Mouse (Mus musculus) inflammation-experienced regulatory T-cells, adult 6 months (primary cell): Measurements from ENCODE around the gene Tmem131l. TPM values are rescaled to one million over a fixed set of nuclear protein-coding genes. Genes with fewer than 3 reads are reported as not detected.
"Not testable (repeated sequence)": the region's sequence is repeated elsewhere in the genome, so short reads cannot be mapped to it uniquely, and the experiment has no call there.

ENCODE experiments used
- ATAC-seq: one replicate; pipeline ENCODE4 v1.8.0; 2017
- polyA plus RNA-seq, 3 experiments: library from polyadenylated mRNA; unstranded; fragments of 100-300 nt; shearing (Covaris generic); gene quantifications; one replicate each; pipeline ENCODE4 v1.2.1; 2017

Gene Tmem131l
- polyA plus RNA-seq, 3 experiments from 2014 or later = 34.7 to 39.7 (median 36.1) TPM

DNA sequence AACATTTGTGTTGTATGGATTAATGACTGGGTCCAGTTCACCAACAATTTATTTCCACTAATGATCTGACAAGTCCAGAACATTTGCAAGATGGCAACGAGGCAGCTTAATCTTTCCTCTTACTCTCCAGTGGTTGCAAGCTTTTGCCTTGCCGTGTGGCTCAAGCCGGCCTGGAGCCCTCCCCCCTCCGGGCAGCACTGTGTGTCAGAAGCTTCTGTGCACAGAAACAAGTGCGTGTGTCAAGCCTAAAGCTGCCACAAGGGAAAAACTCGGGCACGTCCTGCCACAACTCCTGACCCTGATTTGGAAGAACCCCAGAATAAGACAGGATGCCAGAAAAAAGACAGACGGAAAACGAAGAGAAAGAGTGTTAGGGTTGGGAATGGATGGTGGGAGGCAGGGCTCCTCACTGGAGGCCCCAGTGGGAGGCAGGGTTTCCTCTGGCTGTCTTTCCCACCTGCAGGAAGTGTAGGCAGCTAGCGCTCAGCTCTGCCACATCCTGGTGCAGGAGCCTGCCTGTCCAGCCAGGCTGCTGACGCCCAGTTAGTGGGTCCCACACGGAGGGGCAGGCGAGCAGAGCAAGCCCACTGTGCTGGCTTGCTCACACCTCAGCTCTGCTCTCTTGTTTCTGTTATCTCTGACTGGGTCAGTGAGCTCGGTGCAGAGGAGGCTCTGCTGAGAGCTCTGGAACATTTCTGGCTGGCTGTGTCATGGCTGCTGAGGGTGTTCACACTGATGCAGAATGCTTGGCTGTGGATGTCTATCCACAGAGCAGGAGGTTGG lies 135.6 kb downstream of the Tmem131l start:
- no peak for ATAC-seq

DNA sequence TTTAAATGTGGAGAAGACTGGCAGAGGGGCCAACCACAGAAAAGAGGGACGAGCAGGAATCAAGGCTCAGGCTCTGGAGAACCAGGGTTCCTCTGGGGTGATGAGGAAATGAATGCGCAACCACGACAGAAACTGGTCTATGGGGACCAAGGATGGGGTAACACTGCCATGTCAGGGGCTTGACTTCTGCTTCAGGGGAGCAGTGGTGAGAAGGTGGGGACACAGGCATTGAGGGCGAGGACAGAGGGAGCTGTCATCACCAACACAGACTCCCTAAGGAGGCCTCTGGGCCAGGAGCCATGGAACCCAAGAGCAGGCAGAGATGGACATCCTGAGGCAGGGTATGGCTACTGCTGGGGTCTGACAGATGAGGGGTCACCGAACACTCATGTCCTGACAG lies 137.0 kb downstream of the Tmem131l start:
- ATAC-seq = no peak

DNA sequence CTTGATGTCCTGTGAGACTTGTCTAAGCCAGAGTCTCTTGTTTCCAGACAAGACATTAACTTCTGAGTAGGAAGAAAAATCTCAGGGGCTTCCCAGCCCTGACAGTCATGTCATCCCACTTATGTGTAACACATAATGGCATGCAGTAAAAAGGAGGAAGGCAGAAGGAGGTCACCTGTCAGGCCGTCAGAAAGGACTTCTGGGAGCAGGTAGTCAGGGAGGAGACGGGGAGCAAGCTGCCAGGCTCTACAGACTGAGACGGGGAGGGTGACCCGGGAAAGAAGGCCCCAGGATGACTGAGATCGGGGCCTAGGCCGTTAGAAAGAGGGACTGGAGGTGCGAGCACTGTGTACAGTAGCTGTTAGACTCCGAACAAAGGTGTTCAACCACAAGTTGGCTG lies 137.5 kb downstream of the Tmem131l start:
- no peak for ATAC-seq

DNA sequence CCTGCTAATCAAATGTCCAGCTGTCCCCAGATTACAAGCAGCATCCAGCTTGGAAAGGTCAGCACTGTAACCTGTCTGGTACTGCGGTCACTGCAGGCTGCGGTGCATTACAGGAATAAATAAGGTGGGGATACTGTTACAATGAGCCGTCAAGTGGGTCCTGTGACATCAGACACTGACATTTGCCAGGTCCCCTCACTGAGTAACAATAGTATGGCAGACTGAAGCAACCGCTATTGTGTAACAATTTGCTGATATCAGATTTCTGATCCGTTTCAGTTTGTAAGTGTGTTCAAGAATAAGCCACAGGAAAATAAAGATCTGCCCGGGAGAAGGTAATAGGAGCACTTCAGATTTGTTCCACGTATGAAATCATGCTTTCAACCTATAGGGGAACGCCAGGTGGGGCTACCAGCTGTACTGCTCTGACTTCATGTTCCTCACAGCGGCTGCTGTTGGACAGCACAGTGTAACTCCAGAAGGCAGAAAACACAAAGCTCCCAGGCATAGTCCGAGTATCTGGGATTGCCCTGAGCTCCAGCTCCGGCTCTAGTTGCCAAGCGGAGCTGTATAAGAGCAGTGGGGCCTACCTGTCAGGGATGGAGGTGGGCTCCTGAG lies 139.1 kb downstream of the Tmem131l start:
- ATAC-seq = no peak

DNA sequence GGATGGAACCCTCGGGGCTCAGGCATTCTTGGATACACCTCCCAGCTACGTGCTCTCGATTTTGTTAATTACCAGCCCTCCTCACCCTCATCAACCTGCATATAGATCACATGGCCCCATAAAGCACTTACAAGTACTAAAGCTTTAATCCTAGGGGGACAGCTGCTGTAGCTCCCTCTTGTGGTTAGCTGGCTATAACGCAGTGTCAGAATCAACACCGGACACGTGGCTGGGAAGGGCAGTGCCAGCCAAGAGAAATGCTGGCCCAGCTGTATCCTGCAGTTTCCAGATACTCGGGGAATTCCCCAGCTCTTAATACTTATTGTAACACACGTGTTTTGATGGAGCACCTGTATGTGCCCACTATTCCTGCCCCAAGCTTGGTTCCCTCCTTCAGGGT lies 140.4 kb downstream of the Tmem131l start:
- no peak for ATAC-seq

DNA sequence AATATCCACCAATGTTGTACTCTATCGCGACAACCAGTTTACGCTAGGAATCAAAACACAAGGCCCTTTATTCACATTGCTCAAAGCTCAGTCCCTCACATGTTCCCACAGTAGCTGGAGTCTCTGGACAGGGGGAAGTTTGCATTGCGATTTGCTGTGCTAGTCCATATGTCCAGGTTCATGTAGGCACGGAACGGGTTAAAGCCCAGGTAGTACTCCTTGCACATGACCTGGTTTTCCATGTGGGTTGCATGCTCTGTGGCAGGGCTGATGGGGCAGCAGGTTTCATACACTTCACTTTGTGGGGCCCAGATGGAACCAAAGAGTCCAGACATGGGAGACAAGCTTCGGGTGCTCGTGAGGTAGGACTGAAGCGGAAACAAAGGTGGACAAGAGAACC lies 141.7 kb downstream of the Tmem131l start:
- ATAC-seq = no peak

DNA sequence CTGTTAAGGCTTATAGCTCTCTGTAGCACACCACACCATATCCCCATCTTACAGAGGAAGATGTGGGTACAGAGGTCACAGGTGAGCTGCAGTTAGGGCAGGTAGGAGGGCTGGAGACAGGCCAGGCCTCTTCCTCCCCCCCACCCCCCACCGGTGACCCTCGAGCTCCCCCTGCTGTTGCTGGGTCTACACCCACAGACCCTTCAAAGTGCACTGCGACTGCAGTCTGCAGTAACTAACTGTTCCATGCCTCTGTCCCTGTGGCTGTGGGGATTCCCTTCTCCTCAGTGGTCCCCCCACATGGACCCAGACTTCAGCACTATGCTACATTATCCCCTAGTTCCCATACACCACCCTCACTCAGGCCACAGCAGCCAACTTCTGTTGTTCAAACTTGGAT lies 144.2 kb downstream of the Tmem131l start:
- ATAC-seq = no peak

DNA sequence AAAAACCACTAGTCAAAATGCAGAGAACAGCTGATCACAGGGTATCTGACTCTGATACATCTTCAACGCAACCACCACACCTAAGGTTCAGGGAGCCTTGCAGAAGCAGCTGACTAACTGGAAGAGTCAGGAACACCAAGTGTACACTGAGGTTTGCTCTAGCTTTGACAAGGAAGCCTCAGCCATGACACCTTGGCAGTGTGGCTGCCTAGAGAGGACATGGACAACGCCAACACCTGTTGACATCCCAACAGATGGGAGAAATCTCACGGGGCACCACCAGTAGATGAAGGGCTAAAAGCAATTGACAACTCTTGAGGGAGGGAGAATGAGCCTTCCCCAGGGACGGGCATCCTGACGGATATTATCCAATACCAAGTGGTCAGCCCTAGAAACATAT lies 144.9 kb downstream of the Tmem131l start:
- ATAC-seq = no peak

DNA sequence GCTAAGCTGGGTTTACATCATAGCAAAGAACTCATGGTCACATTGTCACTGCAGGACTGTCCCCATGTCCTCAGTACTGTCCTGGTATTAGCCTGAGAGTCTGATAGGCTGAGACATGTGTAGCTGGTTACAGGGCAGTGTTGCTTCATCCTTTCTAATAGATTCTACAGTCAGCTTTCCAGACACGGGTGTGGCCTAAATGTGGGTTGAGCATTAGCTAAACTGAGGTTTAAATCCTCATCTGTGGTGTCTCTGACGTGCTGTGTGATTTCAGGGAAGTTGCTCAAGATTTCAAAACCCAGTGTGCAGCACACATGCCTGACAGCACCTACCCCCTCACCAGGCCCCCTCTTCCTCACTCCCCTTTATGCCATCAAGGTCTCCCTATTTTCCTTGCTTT lies 154.8 kb downstream of the Tmem131l start:
- no peak for ATAC-seq

DNA sequence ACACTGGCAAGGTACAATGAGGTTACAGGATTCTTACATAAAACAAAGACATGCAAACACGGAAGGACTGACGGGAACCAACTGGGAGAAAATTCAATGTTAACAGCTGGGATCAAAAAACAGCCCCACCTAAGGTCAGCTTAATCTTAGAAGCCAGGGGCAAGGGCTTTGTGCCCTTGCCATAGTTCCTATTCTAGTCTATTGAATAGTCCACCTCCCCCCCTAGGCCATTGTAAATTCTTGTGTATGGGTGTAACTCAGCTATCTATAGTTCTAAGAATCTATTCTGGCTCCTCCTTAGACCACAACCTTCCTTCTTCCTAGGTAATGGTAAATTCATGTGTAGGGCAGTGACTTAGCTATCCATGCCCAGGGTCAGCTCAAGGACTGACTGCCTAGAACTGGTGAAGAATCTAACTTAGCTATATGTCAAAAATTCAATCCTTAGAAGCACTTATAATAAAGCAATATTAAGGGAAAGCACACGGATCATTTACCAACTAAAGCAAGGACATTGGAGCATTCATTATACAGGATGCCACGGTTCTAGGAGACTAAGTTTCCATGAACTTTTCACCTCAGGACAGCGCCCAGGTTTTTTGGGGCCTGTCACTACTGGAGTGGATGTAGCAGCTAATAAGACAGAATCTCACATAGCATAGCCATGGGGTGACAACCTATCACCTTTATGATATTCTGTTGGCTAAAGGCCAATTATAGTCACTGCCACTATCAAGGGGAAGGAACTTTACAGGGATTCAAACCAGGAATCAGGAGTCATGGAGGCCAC lies 160.5 kb downstream of the Tmem131l start:
- not testable (repeated sequence) for ATAC-seq

DNA sequence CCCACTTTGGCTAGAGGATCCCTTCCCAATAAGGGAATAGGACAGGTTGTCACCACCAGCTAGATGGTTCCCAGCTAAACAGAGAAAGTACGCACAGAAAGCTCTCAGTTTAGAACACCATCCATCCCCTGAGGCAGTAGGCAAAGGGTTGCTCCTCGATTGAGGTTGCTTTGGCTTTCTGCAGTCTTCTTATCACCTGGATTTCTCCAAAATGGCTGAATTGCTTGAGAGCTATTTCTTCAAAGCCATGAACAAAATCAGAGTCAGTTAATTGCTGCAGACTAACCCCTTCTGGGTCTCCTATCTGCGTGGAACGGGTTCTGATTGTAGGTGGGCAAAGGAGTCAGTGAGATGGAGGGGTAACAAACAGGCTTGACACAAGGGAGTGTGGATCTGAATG lies 161.2 kb downstream of the Tmem131l start:
- ATAC-seq = no peak

DNA sequence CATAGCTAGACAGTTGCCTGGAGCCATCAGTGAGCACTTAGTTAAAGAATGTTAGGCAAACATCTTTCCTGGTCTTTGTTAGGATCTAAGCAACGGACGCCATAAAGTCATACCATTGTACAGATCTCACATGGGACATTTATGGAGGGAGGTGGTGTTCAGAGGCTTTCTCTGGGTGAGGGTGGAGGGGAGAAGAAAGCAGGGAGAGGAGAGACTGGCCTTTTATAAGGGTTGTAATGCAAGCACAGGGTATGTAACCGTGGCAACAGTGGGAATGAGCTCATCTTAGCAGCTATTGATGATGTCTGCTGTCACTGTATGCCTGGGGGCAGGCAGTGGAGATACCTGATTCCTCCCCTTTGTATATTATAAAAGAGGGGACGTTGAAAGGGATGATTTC lies 163.7 kb downstream of the Tmem131l start:
- no peak for ATAC-seq

DNA sequence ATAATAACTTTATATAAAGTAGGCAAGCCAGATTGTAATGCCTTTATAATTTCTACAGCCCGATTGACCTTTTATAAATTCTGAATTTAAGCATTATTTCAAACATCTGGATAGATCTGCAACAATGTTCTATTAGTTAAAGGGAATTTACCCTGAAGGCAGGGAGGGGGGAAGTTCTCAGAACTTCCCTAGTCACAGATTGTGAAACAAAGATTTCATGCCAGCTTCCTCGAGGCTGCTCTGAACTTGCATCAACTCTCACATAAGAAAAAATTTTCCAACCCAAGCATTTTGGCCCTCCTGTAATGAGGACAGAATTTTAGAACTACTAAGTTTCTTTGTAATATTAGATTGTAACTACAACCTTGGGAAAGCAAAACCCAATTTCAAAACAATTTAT lies 164.9 kb downstream of the Tmem131l start:
- ATAC-seq = not testable (repeated sequence)

DNA sequence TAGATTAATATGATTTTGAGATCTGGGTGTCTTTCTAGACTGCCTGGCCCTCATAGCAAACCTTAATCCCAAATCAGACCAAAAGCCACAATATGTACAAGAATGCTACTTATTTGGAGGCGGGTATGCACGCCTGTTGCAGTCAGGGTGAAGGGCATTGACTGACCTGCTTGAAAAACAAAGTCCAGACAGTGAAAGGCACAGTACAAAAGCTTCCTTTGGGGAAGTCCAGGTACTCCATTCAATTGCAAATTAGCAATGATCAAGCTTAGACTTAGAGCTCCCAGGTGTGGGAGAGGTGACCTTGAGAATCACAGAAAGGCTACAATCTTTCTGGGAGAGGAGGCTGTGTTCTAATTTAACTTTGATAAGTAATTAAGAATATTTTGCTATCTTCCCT lies 167.1 kb downstream of the Tmem131l start:
- ATAC-seq = not testable (repeated sequence)

DNA sequence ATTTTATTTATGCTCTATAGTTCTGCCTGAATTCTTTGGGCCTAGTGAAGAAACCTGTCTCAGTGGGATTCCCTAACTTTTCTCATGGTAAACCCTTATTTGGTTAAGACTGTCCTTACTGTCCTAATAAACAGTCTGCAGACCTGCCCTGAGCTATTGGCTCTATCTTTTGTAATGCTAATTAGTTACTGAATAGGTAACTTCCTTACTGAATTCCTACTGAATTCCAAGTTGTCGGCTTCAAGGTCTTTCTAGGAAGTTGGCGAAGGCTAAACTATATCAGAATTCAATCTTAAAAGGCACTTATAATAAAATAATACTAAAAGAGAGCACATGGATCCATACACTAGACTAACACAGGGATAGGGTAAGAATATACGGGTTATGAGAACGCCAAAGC lies 168.0 kb downstream of the Tmem131l start:
- not testable (repeated sequence) for ATAC-seq

DNA sequence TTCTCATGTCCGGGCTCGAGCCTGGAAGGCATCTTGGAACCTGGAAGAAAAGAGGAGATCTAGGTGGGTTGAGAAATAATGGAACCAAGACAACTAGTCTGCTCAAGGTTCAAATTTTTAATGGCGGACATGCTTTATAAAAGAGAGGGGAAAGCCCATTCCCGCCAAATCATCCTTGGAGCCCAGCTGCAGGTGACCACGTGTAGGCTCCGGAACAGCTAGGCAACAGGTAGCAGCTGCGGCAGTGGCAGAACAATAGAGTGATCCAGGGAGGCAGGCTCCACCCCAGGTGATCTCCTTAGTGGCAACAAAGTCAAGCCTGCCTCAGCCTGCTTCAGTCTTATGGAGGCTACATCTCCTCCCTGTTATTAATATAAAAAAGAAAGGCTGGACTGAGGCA lies 168.4 kb downstream of the Tmem131l start:
- ATAC-seq = not testable (repeated sequence)

DNA sequence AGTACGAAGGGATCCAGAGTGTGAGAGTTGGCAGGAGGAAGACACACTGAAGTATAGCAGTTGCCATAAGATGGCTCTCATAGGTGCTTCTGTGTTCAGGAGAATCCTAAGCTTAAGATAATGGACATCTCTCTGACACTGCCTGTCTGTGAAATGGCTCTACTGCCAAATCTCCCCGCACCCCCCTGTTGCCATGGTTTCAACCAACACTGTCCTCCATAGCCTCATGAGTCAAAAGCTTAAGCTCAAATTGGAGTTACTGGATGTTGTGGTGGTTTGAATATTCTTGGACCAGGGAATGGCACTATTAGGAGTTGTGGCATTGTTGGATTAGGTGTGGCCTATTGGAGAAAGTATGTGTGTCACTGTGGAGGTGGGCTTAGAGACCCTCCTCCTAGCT lies 170.2 kb downstream of the Tmem131l start:
- no peak for ATAC-seq

DNA sequence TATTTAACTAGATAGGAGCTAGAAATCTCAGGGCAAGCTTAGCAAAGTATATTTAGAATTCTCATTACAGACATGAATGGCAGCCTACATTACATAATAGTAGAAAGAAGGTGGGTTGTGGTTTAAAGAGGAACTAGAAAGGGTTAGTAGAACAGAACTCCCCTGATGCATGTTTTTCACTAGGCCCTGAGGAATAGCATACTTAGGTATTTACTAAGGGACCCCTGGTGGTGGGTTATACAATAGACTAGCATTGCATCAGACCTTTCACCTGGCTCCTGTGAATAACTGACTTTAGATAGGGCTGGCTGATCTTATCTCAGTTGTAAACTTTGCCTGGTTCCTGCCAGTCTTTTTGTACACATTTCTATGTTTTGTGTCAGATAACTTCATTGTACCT lies 172.9 kb downstream of the Tmem131l start:
- ATAC-seq = not testable (repeated sequence)

DNA sequence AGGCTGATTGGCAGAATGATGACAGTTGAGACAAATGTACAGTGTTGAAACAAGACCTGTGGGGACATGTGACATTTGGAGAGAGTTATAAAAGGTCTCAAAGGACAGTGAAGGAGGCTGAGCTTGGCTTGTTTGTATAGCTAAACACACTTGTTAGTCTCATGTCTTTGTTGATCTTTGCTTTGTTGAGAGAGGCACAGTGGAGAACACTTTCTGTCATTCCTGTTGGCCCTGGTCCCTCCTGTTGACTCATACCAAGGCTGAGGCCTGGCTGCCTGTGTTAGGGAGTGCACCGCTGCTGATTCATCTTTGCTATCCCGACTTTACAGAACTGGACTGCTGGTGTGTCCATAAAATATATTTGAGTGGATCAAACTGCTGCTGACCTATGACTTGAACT lies 174.8 kb downstream of the Tmem131l start:
- ATAC-seq = no peak

DNA sequence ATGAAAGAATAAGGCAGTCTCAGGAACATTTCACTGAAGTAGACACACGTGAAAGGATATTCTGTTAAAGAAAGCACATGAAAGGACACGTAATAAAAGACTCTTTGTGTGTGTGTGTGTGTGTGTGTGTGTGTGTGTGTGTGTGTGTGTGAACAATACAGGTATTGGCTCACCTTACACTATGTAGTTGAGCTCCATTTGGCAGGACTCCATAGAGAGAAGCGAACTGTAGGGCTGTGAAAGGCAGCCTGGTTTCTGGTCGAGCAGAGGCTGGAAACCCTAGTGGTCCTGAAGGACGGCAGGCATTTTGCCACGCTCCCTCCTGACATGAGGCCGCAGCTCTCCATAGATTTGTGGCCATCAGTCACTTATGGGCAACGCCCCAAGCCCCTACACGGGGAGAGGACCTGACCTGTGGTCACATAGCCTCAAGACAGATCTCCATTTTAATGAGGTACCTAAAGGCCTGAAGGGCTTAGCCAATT lies 175.9 kb downstream of the Tmem131l start:
- ATAC-seq = no peak

DNA sequence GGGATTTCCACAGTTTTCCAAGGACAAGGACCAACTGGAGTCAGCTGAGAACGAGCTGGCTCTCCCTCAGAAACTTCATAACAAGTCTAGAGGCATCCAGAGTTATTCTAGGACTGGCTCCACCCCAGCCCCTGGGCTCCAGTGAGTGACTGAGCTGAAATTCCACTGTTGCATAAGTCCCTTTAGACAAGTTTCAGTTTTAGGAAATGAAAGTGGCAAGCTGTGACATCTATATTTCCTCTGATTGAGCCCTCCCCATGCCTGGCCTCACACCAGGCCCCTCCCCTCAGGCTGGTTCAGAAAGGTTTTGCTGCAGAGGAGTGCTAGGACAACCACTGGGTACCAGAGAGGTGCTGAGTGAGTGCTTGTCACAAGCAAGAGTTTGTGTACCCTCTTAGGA lies 177.0 kb downstream of the Tmem131l start:
- peak; percentile 96 for ATAC-seq

DNA sequence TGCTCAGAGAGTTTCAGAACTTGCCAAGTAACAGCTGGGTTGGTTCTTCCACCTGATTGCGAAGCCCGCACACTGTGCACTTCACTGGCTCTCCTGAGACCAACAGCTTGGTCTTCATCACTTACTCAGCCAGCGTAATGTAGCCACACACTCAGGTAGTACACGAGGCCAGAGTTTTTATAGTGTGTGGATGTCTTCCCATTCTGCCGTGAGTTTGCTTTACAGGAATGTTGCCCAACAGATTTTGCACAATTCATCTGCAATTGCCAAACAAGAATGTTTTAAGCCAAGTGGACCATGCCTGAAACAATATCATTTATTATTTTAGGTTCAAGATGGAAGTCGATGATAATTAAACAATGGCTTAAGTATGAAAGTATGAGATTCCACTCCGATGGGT lies 180.4 kb downstream of the Tmem131l start:
- no peak for ATAC-seq

DNA sequence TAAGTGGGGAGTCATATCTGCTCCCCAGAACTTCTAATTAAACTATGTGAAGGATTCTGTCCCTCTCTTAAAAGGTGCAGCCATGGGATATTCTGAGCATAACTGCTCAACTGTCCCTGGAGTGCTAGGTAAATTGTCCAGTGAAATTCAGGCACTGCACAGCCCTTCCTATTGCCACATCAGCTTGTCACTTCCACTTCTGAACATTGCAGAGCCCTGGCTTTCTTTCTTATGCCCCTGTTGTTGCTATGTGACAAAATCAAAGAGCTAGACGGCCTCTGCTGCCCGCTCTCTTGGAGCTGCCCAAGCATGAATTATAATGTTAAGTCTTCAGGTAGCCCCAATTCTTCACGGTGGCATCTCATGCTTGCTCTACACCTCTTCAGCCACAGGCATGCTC lies 180.9 kb downstream of the Tmem131l start:
- no peak for ATAC-seq

DNA sequence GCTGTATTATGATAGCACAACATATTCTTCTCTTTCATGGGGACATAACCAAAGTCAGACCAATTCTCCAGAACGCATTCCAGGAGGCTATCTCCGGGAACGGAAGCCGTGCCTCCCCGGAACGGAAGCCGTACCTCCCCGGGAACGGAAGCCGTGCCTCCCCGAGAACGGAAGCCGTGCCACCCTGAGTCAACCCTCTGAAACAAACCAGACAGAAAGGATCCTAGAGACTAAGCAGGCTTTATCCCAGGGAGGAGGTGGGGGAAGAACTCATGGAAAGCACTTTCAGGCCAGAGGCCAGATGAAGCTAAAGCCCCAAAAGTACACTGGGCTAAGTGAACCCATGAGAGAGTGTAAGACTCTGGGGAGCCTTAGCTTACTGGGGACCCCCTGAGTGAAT lies 182.4 kb downstream of the Tmem131l start:
- no peak for ATAC-seq
